Mouse (Mus musculus): ENCODE data around the gene Olfr1044.

DNA sequence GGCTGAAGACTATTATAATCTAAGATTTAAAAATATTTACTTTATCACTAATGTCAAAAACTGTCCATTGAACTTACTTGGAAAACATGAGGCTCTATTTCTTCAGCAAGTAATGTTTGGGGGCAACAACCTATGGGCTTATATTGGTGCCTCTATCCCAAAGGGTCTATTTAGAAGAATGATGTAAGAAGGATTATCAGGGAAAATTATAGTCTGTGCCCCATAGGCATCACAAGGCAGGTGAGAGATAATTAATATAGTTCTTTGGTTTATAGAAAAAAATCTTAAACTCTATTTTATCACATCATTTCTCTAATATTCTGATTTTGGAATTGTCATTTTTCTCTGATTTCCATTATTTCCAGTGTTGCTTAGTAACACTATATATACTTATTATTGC lies at the start of gene Olfr1044:
- TF ChIP-seq CTCF (IDR thresholded peaks at IDR 0.05; ENCODE audit: low read depth, low read length) = no peak
- TF ChIP-seq POLR2A (IDR thresholded peaks at IDR 0.05; ENCODE audit: borderline replicate concordance, low read depth, low read length) = no peak

All from bone marrow macrophage, adult 2 months (primary cell).